Mouse (Mus musculus) intestine, embryonic 14.5 days (tissue): ENCODE measurements at regions not wholly inside any gene's neighbourhood (a gene's known extent, or its start where the extent isn't known, plus 50 kb on each side); places are given as distances from the start of the nearest gene placed in this dataset.

ENCODE experiments used
- ATAC-seq: fragments of 200-750 bp; cut with Nextera tagmentation; replicated peaks from 2 replicates; pipeline ENCODE4 v1.8.0; 2017; ENCODE audit warnings: low read depth, moderate number of reproducible peaks, moderate TSS enrichment, moderate library complexity; ENCODE audit not compliant: low FRiP score, low TSS enrichment
- DNase-seq: peaks from one replicate; pipeline ENCODE4 v3.0.0-alpha.2; 2018; ENCODE audit warnings: low spot score
- H3K27ac ChIP-seq: fragments of 300-500 bp; sonication (generic); 2 replicates; pipeline ENCODE4 v1.5.1; 2014; ENCODE audit warnings: low read depth, mild to moderate bottlenecking, control low read depth
- H3K27me3 ChIP-seq: fragments of 300-500 bp; sonication (generic); replicated peaks from 2 replicates; pipeline ENCODE4 v1.6.1; 2014; ENCODE audit warnings: low read length, control low read depth; ENCODE audit not compliant: control insufficient read depth, insufficient read depth
- H3K36me3 ChIP-seq: fragments of 300-500 bp; sonication (generic); 2 replicates; pipeline ENCODE4 v1.6.1; 2014; ENCODE audit warnings: low read length, control low read depth; ENCODE audit not compliant: control insufficient read depth, insufficient read depth
- H3K4me1 ChIP-seq: fragments of 300-500 bp; sonication (generic); replicated peaks from 2 replicates; pipeline ENCODE4 v1.6.1; 2014; ENCODE audit warnings: low read length, control low read depth, mixed read lengths; ENCODE audit not compliant: control insufficient read depth, insufficient read depth
- H3K4me2 ChIP-seq: fragments of 300-500 bp; sonication (generic); 2 replicates; pipeline ENCODE4 v1.6.1; 2014; ENCODE audit warnings: low read length
- H3K4me3 ChIP-seq: fragments of 300-500 bp; sonication (generic); 2 replicates; pipeline ENCODE4 v1.5.1; 2014; ENCODE audit warnings: low read depth, low read length, control low read depth, mixed read lengths
- H3K9ac ChIP-seq: fragments of 300-500 bp; sonication (generic); 2 replicates; pipeline ENCODE4 v1.6.1; 2014; ENCODE audit warnings: mild to moderate bottlenecking, low read length
- H3K9me3 ChIP-seq: fragments of 300-500 bp; sonication (generic); 2 replicates; pipeline ENCODE4 v1.6.1; 2016; ENCODE audit warnings: low read length, control low read depth; ENCODE audit not compliant: control insufficient read depth
- WGBS: fragments of 180-500 bp; shearing (Covaris S2); extraction: QIAGEN DNeasy Blood & Tissue Kit; methylation state at CpG from one replicate; pipeline ENCODE4 v1.1.7; 2014; 5-methylcytosine and 5-hydroxymethylcytosine counted together

DNA sequence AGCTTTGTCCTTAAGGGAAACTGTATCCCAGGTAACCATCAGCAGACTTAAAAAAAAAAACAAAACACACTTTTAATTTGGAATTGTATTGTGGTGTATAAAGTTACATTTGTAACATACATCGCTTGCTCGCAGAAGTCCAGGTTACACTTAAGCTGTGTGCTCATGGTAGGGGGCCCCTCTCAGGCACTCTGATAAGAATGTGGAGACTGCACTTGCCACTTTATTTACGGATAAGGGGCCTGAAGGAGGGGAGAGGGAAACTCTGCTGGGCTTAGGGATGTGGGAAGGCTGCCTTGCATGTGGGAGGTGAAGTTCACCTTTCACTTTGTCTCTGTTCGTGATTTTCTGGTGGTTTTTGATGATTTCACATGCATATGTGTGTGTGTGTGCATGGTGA is 58.7 kb downstream of the Ccdc185 start:
- DNase-seq (no peak), ATAC-seq (no peak)
- no peaks in the 10 kb centered on the region for H3K4me1 ChIP-seq
- no peaks in the 10 kb centered on the region for H3K36me3 ChIP-seq
- 69% methylated on average over 4 of the region's 4 CpGs for WGBS
- H3K9me3 ChIP-seq, result no peaks in the 10 kb centered on the region
- H3K4me2 ChIP-seq, result no peak overlapping the region
- no peaks in the 10 kb centered on the region for H3K27me3 ChIP-seq
- no peak overlapping the region for H3K27ac ChIP-seq
- no peak overlapping the region for H3K9ac ChIP-seq
- no peak overlapping the region for H3K4me3 ChIP-seq

- Histone ChIP-seq H3K9ac (no peak overlapping the region), H3K4me2 (no peak overlapping the region), H3K9me3 (no peaks in the 10 kb centered on the region), H3K36me3 (no peaks in the 10 kb centered on the region), H3K4me3 (no peak overlapping the region), H3K27me3 (no peaks in the 10 kb centered on the region), H3K4me1 (no peaks in the 10 kb centered on the region), H3K27ac (no peak overlapping the region)
- DNase-seq, result no peak
- ATAC-seq, result no peak
- 60% methylated on average over 6 of the region's 6 CpGs for WGBS
Measured at GRCm38 (mm10) chr1:182689741-182690140, 59.2 kb downstream of the Ccdc185 start.

DNA sequence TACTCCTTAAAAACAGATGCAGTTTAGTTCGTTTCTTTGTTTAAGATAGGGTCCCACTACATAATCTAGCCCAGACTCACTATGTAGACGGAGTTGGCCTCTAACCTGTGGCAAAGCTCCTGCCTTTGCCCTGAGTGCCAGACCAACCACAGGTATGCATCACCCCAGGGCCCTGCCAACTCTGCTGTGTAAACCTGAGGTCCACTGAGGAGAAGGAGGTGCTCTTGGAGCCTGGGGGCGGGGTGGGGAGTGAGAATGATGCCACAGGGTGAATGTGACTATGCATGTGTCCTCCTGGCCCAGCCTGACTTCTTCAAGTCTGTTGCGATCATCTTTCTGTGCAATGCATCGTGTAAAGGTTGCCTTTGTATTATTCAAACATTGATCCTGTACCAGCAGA is 61.8 kb downstream of the Ccdc185 start:
- DNase-seq, result no peak
- ATAC-seq, result no peak
- no peak overlapping the region for H3K9ac ChIP-seq
- H3K36me3 ChIP-seq, result no peaks in the 10 kb centered on the region
- no peaks in the 10 kb centered on the region for H3K27me3 ChIP-seq
- H3K4me1 ChIP-seq, result peaks cover 9% of the 10 kb centered on the region
- WGBS, result 71% methylated on average over 5 of the region's 5 CpGs
- H3K4me3 ChIP-seq, result no peak overlapping the region
- H3K9me3 ChIP-seq, result no peaks in the 10 kb centered on the region
- no peak overlapping the region for H3K4me2 ChIP-seq
- no peak overlapping the region for H3K27ac ChIP-seq

DNA sequence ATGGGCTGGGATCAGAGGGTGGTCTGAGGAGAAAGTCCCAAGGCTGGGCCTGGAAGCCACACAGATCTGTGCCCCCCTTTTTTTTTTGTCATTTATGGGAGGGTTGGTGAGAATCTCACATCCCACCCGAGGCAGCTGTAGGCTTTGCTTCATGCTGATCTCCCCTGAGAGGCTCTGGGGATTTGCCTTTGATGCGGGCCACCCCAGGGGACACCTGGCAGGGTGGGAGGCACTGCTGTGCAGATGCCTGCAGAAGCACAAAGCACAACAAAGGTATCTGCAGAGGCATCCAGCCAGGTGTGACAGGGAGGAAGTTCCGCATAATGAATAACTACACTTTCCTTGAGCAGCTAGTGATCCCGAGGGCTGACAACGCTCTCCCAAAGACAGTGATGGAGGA is 62.7 kb downstream of the Ccdc185 start:
- WGBS, result 26% methylated on average over 5 of the region's 5 CpGs
- H3K4me1 ChIP-seq, result peaks cover 10% of the 10 kb centered on the region
- no peak overlapping the region for H3K9ac ChIP-seq
- H3K4me3 ChIP-seq, result no peak overlapping the region
- DNase-seq, result no peak
- ATAC-seq, result no peak
- no peak overlapping the region for H3K4me2 ChIP-seq
- no peaks in the 10 kb centered on the region for H3K36me3 ChIP-seq
- H3K27me3 ChIP-seq, result no peaks in the 10 kb centered on the region
- no peaks in the 10 kb centered on the region for H3K9me3 ChIP-seq
- H3K27ac ChIP-seq, result no peak overlapping the region

DNA sequence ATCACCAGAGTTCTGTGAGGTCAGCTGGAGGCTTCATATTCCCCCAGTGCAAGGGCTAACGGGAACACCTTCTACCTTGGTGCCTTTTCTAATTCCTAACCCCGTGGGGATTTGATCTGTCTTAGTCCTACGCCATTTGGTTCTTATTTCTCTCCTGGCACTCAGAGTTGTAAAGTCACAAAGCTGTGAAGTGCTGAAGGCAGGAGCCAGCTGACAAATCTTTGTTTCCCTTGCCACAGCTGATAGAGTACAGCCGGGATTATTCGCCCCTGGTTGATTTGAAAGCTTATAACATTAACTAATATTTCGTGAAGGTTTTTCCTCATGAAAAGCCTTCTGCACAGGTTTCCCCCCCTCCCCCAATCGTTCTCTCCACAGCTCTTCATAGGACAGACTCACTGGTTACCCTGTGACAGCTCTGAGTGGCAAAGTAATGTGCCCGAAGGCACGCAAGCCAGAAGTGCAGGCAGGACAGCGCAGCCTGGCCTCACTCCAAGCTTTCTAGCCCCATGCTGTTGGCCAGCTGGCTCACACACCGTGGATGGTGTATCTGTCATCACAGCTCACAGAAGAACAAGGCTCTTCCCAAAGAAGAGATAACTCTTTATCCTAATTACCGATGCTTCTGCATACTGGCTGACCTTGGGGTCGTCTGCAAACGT is 66.3 kb downstream of the Ccdc185 start:
- no peak for DNase-seq
- no peaks in the 10 kb centered on the region for H3K36me3 ChIP-seq
- H3K9me3 ChIP-seq, result no peaks in the 10 kb centered on the region
- WGBS, result 35% methylated on average over 14 of the region's 14 CpGs
- H3K4me1 ChIP-seq, result peaks cover 16% of the 10 kb centered on the region
- peak overlapping the region; percentile 2; the same call in 1 of the 2 replicates for H3K27ac ChIP-seq
- no peak overlapping the region for H3K4me2 ChIP-seq
- H3K4me3 ChIP-seq, result no peak overlapping the region
- no peak overlapping the region for H3K9ac ChIP-seq
- no peaks in the 10 kb centered on the region for H3K27me3 ChIP-seq
- ATAC-seq, result no peak
